Mouse (Mus musculus) neural tube, embryonic 12.5 days (tissue): ENCODE measurements around the gene Deaf1. TPM values are rescaled to one million over a fixed set of nuclear protein-coding genes. Genes with fewer than 3 reads are reported as not detected.

Experiments
- ATAC-seq: fragments of 200-750 bp; cut with Nextera tagmentation; 2 replicates; pipeline ENCODE4 v1.8.0; 2017; ENCODE audit warnings: low read depth, mild to moderate bottlenecking, moderate TSS enrichment, moderate library complexity; ENCODE audit not compliant: low FRiP score
- H3K27ac ChIP-seq: fragments of 300-500 bp; sonication (generic); 2 replicates; pipeline ENCODE4 v1.5.1; 2016
- H3K27me3 ChIP-seq: fragments of 300-500 bp; sonication (generic); replicated peaks from 2 replicates; pipeline ENCODE4 v1.6.1; 2016; ENCODE audit warnings: mild to moderate bottlenecking
- H3K36me3 ChIP-seq: fragments of 300-500 bp; sonication (generic); 2 replicates; pipeline ENCODE4 v1.6.1; 2016; ENCODE audit warnings: mild to moderate bottlenecking
- H3K4me1 ChIP-seq: fragments of 300-500 bp; sonication (generic); 2 replicates; pipeline ENCODE4 v1.6.1; 2016
- H3K4me2 ChIP-seq: fragments of 300-500 bp; sonication (generic); replicated peaks from 2 replicates; pipeline ENCODE4 v1.6.1; 2016; ENCODE audit warnings: mild to moderate bottlenecking
- H3K4me3 ChIP-seq: fragments of 300-500 bp; sonication (generic); 2 replicates; pipeline ENCODE4 v1.5.1; 2016
- H3K9ac ChIP-seq: fragments of 300-500 bp; sonication (generic); 2 replicates; pipeline ENCODE4 v1.6.1; 2016; ENCODE audit warnings: mild to moderate bottlenecking
- H3K9me3 ChIP-seq: fragments of 300-500 bp; sonication (generic); 2 replicates; pipeline ENCODE4 v1.6.1; 2016; ENCODE audit warnings: mild to moderate bottlenecking
- WGBS: fragments of 180-500 bp; shearing (Covaris S2); methylation state at CpG from one replicate; pipeline ENCODE4 v1.1.7; 2016; 5-methylcytosine and 5-hydroxymethylcytosine counted together
- polyA plus RNA-seq: library from polyadenylated mRNA; unstranded; fragments of >200 nt; fragmentation: Nextera tagmentation; extraction: Ambion mirVana; gene quantifications from 2 replicates; pipeline ENCODE4 v1.2.1, GENCODE M21; 2016

Deaf1 gene
- polyA plus RNA-seq, 1 experiment from 2014 or later, result 108 TPM

DNA sequence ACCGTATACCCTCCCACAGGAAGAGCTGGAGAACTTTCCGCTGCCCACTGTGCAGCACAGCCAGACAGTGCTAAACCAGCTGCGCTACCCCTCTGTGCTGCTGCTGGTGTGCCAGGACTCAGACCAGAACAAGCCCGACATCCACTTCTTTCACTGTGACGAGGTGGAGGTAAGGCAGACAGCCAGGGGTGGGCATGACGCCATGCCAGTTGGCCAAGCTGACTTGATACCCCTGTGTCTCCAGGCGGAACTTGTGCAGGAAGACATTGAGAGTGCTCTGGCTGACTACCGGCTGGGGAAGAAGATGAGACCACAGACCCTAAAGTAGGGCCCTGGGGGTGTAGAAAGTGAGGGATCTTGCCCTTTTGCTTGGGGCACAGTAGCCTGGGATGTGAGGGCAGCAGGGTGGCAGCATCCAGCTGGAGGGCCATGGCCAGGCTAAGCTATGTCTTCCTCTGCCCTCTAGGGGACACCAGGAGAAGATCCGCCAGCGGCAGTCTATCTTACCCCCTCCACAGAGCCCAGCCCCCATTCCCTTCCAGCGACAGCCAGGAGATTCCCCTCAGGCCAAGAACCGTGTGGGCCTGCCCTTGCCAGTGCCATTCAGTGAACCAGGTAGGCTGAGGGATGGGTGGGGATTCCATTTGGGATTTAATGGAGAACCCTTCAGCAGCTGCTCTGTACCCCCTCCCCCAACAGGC is 28.3 kb upstream of the Deaf1 start:
- H3K36me3 ChIP-seq, result no peaks in the 10 kb centered on the region
- no peak overlapping the region for H3K9ac ChIP-seq
- H3K4me1 ChIP-seq, result peaks cover 4% of the 10 kb centered on the region
- H3K27ac ChIP-seq, result no peak overlapping the region
- no peak for ATAC-seq
- H3K9me3 ChIP-seq, result no peaks in the 10 kb centered on the region
- WGBS, result 57% methylated on average over 12 of the region's 12 CpGs
- peaks cover under 1% of the 10 kb centered on the region; the same call in 1 of the 2 replicates for H3K27me3 ChIP-seq
- H3K4me3 ChIP-seq, result no peak overlapping the region
- no peak overlapping the region for H3K4me2 ChIP-seq

DNA sequence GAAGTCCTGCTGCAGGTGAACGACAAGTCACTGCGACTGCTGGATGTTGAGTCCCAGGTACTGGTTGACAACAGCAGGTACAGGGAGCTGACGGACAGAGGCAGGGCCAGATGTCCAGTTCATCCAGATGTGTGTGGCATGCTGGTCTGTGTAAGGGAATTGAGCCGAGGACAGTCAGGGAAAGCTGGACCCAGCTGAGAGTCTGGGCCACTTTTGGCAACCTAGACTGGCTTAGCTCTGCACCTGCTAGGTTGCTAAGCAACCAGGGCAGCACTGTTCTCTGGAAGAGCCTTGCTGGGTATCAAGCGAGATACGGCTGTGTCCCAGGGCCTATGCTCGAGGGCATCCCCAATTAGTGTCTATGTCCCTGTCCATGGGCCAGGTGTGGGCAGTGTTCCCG is 27.6 kb upstream of the Deaf1 start:
- Histone ChIP-seq H3K9me3 (no peaks in the 10 kb centered on the region), H3K4me3 (no peak overlapping the region), H3K27me3 (no peaks in the 10 kb centered on the region), H3K36me3 (no peaks in the 10 kb centered on the region), H3K27ac (no peak overlapping the region), H3K9ac (no peak overlapping the region), H3K4me1 (peaks cover 4% of the 10 kb centered on the region), H3K4me2 (no peak overlapping the region)
- no peak for ATAC-seq
- WGBS, result 78% methylated on average over 8 of the region's 8 CpGs

DNA sequence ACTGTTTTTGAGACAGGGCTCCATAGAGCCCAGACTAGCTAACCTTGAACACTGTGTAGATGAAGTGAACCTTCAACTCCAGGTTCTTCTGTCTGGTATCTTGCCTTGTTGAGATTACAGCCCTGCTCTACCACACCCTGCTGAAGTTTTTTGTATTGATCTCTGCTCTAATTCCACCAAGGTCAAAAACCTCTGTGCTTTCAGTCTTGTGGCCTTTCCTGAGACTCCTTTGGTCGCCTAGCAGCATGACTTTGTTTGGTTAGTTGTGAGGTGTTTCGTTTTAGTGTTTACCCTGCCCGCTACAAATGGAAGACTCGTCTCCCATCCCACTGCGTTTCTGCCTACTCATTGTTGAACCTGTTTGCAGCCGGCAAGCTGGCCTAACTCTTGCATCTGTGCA is 23.6 kb upstream of the Deaf1 start:
- Histone ChIP-seq H3K9me3 (no peaks in the 10 kb centered on the region), H3K4me2 (no peak overlapping the region), H3K4me3 (no peak overlapping the region), H3K27ac (no peak overlapping the region), H3K4me1 (peaks cover 2% of the 10 kb centered on the region), H3K27me3 (no peaks in the 10 kb centered on the region), H3K9ac (no peak overlapping the region), H3K36me3 (no peaks in the 10 kb centered on the region)
- ATAC-seq, result no peak
- WGBS, result 79% methylated on average over 6 of the region's 6 CpGs

DNA sequence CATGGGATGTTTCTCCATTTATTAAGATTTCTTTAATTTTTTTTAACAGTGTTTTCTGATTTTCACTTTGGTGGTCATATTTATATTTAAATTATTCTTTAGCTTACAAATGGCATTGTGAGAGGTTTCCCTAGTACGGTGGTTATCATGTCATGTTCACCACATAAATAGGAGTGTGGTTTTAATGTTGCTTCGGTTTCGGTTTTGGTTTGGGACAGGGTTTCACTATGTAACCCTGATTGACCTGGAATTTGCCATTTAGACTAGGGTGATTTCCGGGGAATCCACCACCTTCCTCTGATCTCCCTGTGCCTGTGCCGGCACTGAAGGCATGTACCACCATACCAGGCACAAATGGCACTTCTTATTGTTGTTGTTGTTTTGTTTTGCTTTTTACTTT is 17.3 kb upstream of the Deaf1 start:
- no peak overlapping the region for H3K4me3 ChIP-seq
- H3K9ac ChIP-seq, result no peak overlapping the region
- H3K9me3 ChIP-seq, result no peaks in the 10 kb centered on the region
- no peaks in the 10 kb centered on the region for H3K4me1 ChIP-seq
- no peak overlapping the region for H3K4me2 ChIP-seq
- no peaks in the 10 kb centered on the region for H3K27me3 ChIP-seq
- no peak for ATAC-seq
- 91% methylated on average over 5 of the region's 5 CpGs for WGBS
- no peaks in the 10 kb centered on the region for H3K36me3 ChIP-seq
- no peak overlapping the region for H3K27ac ChIP-seq

DNA sequence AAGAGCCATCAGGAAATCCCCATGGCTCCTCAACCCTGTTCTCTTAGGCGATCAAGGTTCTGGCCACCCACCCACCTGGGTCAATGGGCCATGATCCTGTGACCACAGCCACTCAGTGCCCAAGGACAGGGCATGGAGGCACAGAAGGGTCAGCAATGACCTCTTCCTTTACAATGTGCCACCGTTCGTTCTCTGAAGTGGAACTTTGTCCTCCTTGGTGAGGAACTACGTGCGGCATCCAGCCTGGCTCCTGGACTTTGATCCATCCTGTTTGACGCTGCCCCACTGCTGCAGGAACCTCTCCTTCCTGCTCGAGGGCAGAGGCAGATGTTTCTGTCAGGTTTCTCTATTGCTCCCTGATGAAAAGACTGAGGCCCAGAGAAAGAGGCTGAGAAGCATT is 16.2 kb upstream of the Deaf1 start:
- 72% methylated on average over 7 of the region's 7 CpGs for WGBS
- Histone ChIP-seq H3K27ac (no peak overlapping the region), H3K9me3 (no peaks in the 10 kb centered on the region), H3K36me3 (no peaks in the 10 kb centered on the region), H3K4me3 (no peak overlapping the region), H3K27me3 (peaks cover 8% of the 10 kb centered on the region), H3K4me2 (no peak overlapping the region), H3K4me1 (peaks cover 5% of the 10 kb centered on the region), H3K9ac (no peak overlapping the region)
- ATAC-seq, result no peak

DNA sequence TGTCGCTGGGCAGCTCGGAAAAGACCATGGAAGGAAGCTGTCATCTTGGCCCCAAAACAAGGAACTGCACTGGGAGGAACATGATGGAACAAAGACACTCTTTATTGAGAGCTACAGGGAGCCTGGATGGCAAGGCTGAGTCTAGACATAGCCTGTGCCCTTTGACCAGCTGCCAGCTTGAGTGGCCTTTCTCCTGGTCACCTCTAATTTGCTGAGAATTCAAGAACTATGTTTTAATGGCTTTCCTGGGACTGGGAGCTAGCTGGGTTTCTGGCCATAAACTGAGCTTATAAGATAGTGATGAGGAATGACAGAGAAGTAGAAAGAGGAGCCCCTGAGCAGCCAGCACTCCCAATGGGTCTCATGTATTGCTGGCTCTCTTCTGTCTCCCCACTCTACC is 15.7 kb upstream of the Deaf1 start:
- Histone ChIP-seq H3K4me2 (no peak overlapping the region), H3K4me3 (no peak overlapping the region), H3K27ac (no peak overlapping the region), H3K9me3 (no peaks in the 10 kb centered on the region), H3K9ac (no peak overlapping the region), H3K27me3 (peaks cover 12% of the 10 kb centered on the region), H3K36me3 (no peaks in the 10 kb centered on the region), H3K4me1 (peaks cover 9% of the 10 kb centered on the region)
- WGBS, result 51% methylated on average over 2 of the region's 2 CpGs
- no peak for ATAC-seq

DNA sequence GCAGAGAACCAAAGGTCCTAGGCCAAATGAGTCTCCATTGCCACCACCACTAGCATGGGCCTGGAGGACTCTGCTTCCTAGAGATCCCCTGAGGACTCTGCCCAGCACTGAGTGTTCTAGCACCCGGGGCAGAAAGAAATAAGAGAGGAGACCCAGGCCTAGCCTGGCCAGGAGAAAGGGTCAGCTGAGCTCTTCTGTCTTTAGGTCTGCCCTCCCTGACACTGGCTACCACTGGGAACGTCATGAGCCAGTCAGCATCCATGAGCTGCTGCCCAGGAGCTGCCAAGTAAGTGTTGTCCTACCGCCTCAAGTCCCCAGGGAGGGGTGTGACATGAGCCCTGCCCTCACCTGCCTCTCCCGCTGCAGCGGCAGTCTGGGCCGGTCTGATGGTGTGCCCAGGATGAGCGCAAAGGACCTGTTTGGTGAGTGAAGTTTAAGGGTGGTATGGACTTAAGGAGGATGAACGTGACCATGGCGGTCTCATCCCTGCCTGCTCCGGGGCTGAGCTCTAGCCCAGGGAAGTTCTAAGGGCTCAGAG is 14.3 kb upstream of the Deaf1 start:
- no peak overlapping the region for H3K9ac ChIP-seq
- no peak overlapping the region for H3K27ac ChIP-seq
- H3K4me2 ChIP-seq, result no peak overlapping the region
- 81% methylated on average over 10 of the region's 10 CpGs for WGBS
- H3K4me1 ChIP-seq, result peaks cover 9% of the 10 kb centered on the region
- no peaks in the 10 kb centered on the region for H3K36me3 ChIP-seq
- H3K9me3 ChIP-seq, result no peaks in the 10 kb centered on the region
- no peak for ATAC-seq
- no peak overlapping the region for H3K4me3 ChIP-seq
- H3K27me3 ChIP-seq, result peaks cover 12% of the 10 kb centered on the region

DNA sequence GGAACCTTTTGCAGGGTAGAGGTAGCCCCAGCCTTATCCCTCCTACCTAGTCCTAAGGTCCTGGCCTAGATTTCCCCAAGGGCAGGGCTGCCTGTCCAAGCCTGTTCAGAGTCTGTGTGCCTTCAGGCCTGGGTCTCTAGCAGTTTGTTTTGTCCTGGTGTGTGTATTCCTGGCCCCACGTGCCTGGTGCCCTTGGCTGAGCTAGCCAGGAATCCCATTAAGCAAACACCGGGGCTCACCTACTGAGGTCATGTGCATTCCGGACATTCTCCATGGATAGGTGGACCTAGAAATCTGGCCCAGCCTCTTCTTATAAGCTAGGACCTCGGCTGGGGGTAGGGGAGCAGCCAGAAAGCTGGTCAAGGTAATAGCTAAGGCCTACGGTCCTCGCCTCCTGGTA is 13.0 kb upstream of the Deaf1 start:
- no peak overlapping the region for H3K9ac ChIP-seq
- no peak for ATAC-seq
- peaks cover 12% of the 10 kb centered on the region for H3K27me3 ChIP-seq
- H3K4me1 ChIP-seq, result peaks cover 9% of the 10 kb centered on the region
- peaks cover 8% of the 10 kb centered on the region; the same call in 1 of the 2 replicates for H3K36me3 ChIP-seq
- no peak overlapping the region for H3K27ac ChIP-seq
- H3K4me2 ChIP-seq, result no peak overlapping the region
- H3K4me3 ChIP-seq, result no peak overlapping the region
- 83% methylated on average over 6 of the region's 6 CpGs for WGBS
- no peaks in the 10 kb centered on the region for H3K9me3 ChIP-seq

DNA sequence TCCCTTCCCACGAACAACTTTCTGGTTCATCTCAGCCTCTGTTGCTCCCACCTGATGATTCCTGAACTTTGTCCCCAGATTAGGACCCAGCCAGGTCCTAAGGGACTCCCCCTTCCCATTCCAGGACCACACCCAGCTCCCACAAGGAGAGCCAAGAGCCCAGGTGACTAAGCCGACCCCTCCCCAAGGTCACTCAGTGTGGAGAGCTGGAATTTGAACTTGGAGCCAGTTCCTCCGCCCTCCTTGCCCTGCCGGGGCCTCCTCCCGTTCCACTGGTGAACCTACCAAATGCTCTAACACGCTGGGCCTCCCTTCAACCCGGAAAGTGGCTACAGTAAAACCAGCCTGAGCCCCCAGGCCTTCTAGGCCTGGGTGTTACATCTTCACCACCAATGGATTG is 12.5 kb upstream of the Deaf1 start:
- peaks cover 12% of the 10 kb centered on the region for H3K27me3 ChIP-seq
- ATAC-seq, result no peak
- H3K4me3 ChIP-seq, result no peak overlapping the region
- H3K27ac ChIP-seq, result no peak overlapping the region
- H3K9ac ChIP-seq, result no peak overlapping the region
- peaks cover 9% of the 10 kb centered on the region for H3K4me1 ChIP-seq
- H3K9me3 ChIP-seq, result no peaks in the 10 kb centered on the region
- H3K4me2 ChIP-seq, result no peak overlapping the region
- peaks cover 10% of the 10 kb centered on the region; the same call in 1 of the 2 replicates for H3K36me3 ChIP-seq
- WGBS, result 84% methylated on average over 7 of the region's 7 CpGs

DNA sequence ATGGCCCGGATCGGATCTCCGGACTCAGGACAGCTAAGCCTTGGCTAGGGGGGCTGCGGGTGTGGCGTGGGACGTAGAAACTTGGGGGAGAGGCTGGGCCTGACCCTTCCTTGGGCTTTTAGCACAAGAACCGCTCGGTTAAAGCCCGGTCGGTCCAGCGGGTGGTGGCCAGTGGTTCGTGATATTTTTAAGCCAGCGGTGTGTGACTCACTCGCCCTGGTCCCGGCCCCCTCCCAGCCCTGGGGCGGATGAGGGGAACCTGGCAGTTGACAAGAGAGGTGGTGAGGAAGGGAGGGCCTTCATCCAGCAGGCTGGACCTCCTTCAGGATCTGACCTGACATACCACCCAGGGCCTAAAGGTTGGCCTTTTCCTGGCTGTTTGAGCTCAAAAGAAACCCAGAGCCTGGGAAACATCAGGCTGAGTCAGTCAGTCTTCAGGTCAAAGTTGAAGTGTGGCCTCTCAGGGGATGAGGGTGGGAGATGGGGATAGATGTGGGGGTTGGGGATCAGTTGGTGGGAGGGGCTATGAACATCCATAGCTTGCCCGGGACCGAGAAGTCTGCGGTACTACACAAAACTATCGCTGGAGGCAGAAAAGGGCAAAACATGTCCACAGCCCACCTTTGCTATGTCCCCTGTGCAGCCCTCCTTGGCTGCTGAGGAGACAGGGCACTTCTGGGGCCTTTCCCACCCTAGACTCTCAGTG is 11.9 kb upstream of the Deaf1 start:
- WGBS, result 48% methylated on average over 20 of the region's 20 CpGs
- no peak for ATAC-seq
- no peak overlapping the region for H3K4me3 ChIP-seq
- H3K27ac ChIP-seq, result no peak overlapping the region
- peaks cover 16% of the 10 kb centered on the region; the same call in 1 of the 2 replicates for H3K36me3 ChIP-seq
- H3K9me3 ChIP-seq, result no peaks in the 10 kb centered on the region
- peak overlapping the region; percentile 47 for H3K4me2 ChIP-seq
- H3K27me3 ChIP-seq, result peaks cover 12% of the 10 kb centered on the region
- 0 out of 2 replicates have a peak overlapping the region, but pooled peaks have one; percentile 18 for H3K9ac ChIP-seq
- H3K4me1 ChIP-seq, result peaks cover 9% of the 10 kb centered on the region

DNA sequence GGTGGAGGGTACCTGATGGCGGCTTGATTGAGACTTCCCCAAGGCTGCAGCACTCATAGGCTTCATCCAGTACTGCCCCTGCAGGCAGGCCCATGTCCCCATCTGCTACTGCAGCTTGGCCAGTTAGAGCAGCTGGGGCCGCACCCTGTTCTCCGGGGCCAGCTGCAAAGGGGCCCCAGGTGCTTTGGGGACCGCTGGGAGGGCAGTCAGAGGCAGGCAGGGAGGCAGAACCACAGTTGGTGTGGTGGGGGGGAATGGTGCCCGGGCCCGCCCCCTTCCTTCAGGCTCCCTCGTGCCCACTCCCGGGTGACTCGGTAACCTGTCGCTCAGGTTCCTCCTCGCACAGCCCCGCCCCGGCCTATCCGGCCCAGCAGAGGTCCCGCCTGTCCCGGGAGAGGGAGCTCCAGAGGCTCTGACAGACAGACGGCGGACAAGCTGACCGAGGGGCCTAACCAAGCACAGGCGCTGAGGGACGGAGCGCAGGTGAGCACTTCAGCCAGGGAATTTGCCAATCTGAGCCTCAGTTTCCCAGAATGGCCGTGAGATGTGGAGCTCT is 11.2 kb upstream of the Deaf1 start, which contains the start of gene Eps8l2:
Gene Eps8l2, plus strand, starts transcription at position 305 of the 556 bp plus-strand sequence.
- Histone ChIP-seq H3K27ac (no peak within 1 kb of the TSS), H3K36me3 (peaks cover 22% of the 10 kb centered on the region; the same call in 1 of the 2 replicates), H3K4me2 (peak within 1 kb of the TSS; percentile 47), H3K27me3 (peaks cover 12% of the 10 kb centered on the region), H3K9ac (0 out of 2 replicates have a peak within 1 kb of the TSS, but pooled peaks have one; percentile 18), H3K4me1 (peaks cover 9% of the 10 kb centered on the region), H3K9me3 (no peaks in the 10 kb centered on the region), H3K4me3 (peak within 1 kb of the TSS; percentile 16; the same call in 1 of the 2 replicates)
- ATAC-seq, result peak; percentile 54
- WGBS, result 5% methylated on average over 23 of the region's 23 CpGs

DNA sequence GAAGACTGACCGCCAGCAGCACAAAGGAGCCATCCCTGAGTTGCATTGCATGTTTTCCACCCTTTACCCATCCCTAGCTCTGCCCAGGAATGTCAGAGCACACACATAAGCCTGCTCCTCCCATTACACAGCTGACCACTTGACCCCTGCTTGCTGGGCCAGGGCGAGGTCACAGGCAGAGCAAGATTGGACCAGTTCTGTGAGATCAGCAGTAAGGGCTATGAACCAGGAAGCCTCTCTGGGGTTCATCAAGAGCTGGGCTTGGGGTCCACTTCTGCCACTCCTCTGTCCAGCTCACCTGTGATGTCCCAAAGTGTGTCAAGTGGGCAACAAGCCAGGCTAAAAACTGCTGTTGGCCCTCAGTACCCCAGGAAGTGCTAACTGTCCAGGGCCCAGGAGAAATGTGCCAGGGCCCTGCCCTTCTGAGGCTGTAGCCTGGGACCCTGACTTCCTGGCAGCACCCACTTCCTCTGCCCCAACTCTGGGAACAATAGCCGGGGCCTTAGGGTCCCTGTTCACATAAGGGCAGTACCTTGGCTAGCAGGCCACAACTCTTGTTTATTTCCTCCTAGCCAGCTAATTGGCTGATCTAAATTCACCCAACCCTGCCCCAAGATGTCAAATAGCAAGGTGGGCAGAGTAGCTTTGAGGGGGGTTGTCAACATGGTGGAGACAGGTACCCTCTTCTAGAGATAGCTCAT is 10.4 kb upstream of the Deaf1 start:
- H3K9ac ChIP-seq, result no peak overlapping the region
- 0 out of 2 replicates have a peak, but pooled peaks have one; percentile 8 for ATAC-seq
- H3K27ac ChIP-seq, result no peak overlapping the region
- peaks cover 9% of the 10 kb centered on the region for H3K4me1 ChIP-seq
- peaks cover 29% of the 10 kb centered on the region for H3K36me3 ChIP-seq
- H3K27me3 ChIP-seq, result peaks cover 12% of the 10 kb centered on the region
- 79% methylated on average over 3 of the region's 3 CpGs for WGBS
- H3K4me3 ChIP-seq, result no peak overlapping the region
- H3K9me3 ChIP-seq, result no peaks in the 10 kb centered on the region
- H3K4me2 ChIP-seq, result no peak overlapping the region
